Mouse (Mus musculus): ENCODE data around the gene Tmem9.

DNA sequence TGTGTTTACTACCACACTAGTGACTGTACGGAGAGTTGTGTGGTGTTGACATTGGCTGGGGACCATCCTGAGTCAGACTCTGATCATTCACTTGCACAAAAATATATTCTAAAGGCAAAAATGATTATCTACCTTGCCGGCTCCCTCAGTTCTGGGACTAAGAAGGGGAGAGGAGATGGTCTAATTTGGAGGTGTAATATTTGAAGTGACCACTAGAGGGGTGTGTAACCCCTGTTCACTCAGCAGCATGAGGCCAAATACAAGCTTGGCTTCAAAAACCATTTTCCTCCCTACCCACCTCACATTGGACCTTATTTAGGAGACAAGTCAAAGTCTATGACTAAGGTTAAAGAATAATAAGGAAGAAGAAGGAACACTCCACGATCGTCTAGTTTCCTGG is 49.5 kb upstream of the Tmem9 start:
- no peak for TF ChIP-seq CTCF (IDR thresholded peaks at IDR 0.05; ENCODE audit: low read depth, low read length)
- TF ChIP-seq POLR2A (IDR thresholded peaks at IDR 0.05; ENCODE audit: borderline replicate concordance, low read depth, low read length): no peak
